Mouse (Mus musculus) liver, embryonic 14.5 days (tissue): ENCODE data around the gene Scn8a. TPM values are rescaled to one million over a fixed set of nuclear protein-coding genes. Genes with fewer than 3 reads are reported as not detected.
"Not testable (repeated sequence)": the region's sequence is repeated elsewhere in the genome, so short reads cannot be mapped to it uniquely, and the experiment has no call there.

ENCODE experiments used
- ATAC-seq: fragments of 200-750 bp; cut with Nextera tagmentation; 2 replicates; pipeline ENCODE4 v1.8.0; 2017; ENCODE audit warnings: moderate number of reproducible peaks, mild to moderate bottlenecking, moderate library complexity; ENCODE audit not compliant: insufficient read depth
- DNase-seq, 3 experiments: peaks; one replicate each; pipeline ENCODE4 v3.0.0-alpha.2; 2012 to 2013; ENCODE audit warnings: low read depth in 3 of 3, low spot score in 3 of 3
- H3K27ac ChIP-seq: fragments of 300-500 bp; sonication (generic); 2 replicates; pipeline ENCODE4 v1.5.1; 2014; ENCODE audit warnings: moderate library complexity, mild to moderate bottlenecking, control low read depth, inconsistent platforms
- H3K27me3 ChIP-seq: fragments of 300-500 bp; sonication (generic); 2 replicates; pipeline ENCODE4 v1.6.1; 2014; ENCODE audit warnings: mild to moderate bottlenecking, low read length, moderate library complexity; ENCODE audit not compliant: control insufficient read depth, insufficient read depth
- H3K36me3 ChIP-seq: fragments of 300-500 bp; sonication (generic); replicated peaks from 2 replicates; pipeline ENCODE4 v1.6.1; 2014; ENCODE audit warnings: low read depth; ENCODE audit not compliant: control insufficient read depth, insufficient read depth
- H3K4me1 ChIP-seq, 2 experiments: fragments of 200-500 bp in 1 of 2; fragments of 300-500 bp in 1 of 2; sonication (generic) in 1 of 2; replicated peaks; 2 replicates each; pipeline ENCODE4 v1.6.1; 2012 to 2014; ENCODE audit warnings: antibody characterized with exemption in 1 of 2, inconsistent platforms in 1 of 2, low read length in 1 of 2; ENCODE audit not compliant: control insufficient read depth in 2 of 2, insufficient read depth in 2 of 2
- H3K4me2 ChIP-seq: fragments of 300-500 bp; sonication (generic); 2 replicates; pipeline ENCODE4 v1.6.1; 2014; ENCODE audit warnings: low read depth, mild to moderate bottlenecking, control low read depth, moderate library complexity
- H3K4me3 ChIP-seq, 2 experiments: fragments of 200-500 bp in 1 of 2; fragments of 300-500 bp in 1 of 2; sonication (generic) in 1 of 2; 2 replicates each; pipeline ENCODE4 v1.5.1; 2012 to 2014; ENCODE audit warnings: low read depth in 2 of 2, low read length in 2 of 2, mild to moderate bottlenecking in 2 of 2, control low read depth in 1 of 2, inconsistent platforms in 1 of 2, moderate library complexity in 1 of 2; ENCODE audit not compliant: insufficient read depth in 1 of 2
- H3K9ac ChIP-seq: fragments of 300-500 bp; sonication (generic); replicated peaks from 2 replicates; pipeline ENCODE4 v1.6.1; 2014; ENCODE audit warnings: mild to moderate bottlenecking, control low read depth, moderate library complexity
- H3K9me3 ChIP-seq: fragments of 300-500 bp; sonication (generic); 2 replicates; pipeline ENCODE4 v1.6.1; 2016; ENCODE audit warnings: low read length, mixed read lengths; ENCODE audit not compliant: control insufficient read depth
- CTCF ChIP-seq: IDR thresholded peaks from 2 replicates; pipeline ENCODE4 v1.5.1; 2016; ENCODE audit warnings: antibody characterized with exemption, low read depth, control low read depth
- EP300 ChIP-seq: IDR thresholded peaks from 2 replicates; pipeline ENCODE4 v1.6.1; 2016; ENCODE audit warnings: antibody characterized with exemption, low read depth
- WGBS: fragments of 180-500 bp; shearing (Covaris S2); extraction: QIAGEN DNeasy Blood & Tissue Kit; methylation state at CpG from one replicate; pipeline ENCODE4 v1.1.7; 2014; ENCODE audit not compliant: insufficient replicate concordance; 5-methylcytosine and 5-hydroxymethylcytosine counted together
- polyA plus RNA-seq, 2 experiments: library from polyadenylated mRNA; depleted of rRNA in 1 of 2; stranded (reverse) in 1 of 2; unstranded in 1 of 2; fragments of >200 nt; fragmentation: Nextera tagmentation in 1 of 2; extraction: Ambion mirVana in 1 of 2; gene quantifications; 2 replicates each; pipeline versions ENCODE4 v1.2.1 to v1.2.3; 2012 to 2014

Gene Scn8a
- polyA plus RNA-seq (2012; rRNA removed) (0.13 and 0.21 TPM in 2 replicates), polyA plus RNA-seq (2014; fragmentation: Nextera tagmentation; extraction: Ambion mirVana) (0.41 TPM in 1 of 2 replicates, not detected in the other)

DNA sequence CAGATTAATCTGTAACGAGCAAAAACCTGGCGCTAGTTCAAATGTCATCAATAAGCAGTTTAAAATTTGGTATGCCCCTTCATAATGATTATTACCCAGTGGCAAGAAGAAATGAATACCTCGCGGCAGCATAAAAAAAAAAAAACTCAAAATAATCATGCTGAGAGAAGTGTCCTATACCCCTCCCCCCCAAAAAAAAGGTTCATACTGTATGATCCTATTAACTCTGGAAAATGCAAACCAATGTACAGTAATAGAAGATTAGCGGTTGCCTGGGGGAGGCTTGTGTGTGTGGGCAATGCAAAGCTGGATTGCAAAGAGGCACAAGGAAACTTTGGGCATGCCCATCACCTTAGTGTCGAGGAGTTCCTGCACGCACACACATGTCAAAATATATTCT, at the start of gene Scn8a:
Scn8a (plus strand) TSS at position 301 of the 400 bp plus-strand sequence.
- H3K27ac ChIP-seq: no peak within 1 kb of the TSS
- DNase-seq: no peak
- H3K9me3 ChIP-seq: no peaks in the 10 kb centered on the region
- H3K4me3 ChIP-seq: peak within 1 kb of the TSS in 1 of 2 experiments; percentile 33; a peak in 2 of 4 replicates
- no peak within 1 kb of the TSS for H3K9ac ChIP-seq
- H3K4me2 ChIP-seq: peak within 1 kb of the TSS; percentile 52
- H3K27me3 ChIP-seq: peaks cover 47% of the 10 kb centered on the region
- ATAC-seq: no peak
- 66% methylated on average over 7 of the region's 7 CpGs for WGBS
- no peaks in the 10 kb centered on the region for H3K36me3 ChIP-seq
- no peaks in the 10 kb centered on the region for H3K4me1 ChIP-seq
- TF ChIP-seq CTCF (no peak), EP300 (no peak)

GRCm38 (mm10) chr15:100821824-100822223, 47.8 kb upstream of the Scn8a start:
- no peak for TF ChIP-seq EP300
- TF ChIP-seq CTCF: peak; percentile 27
- no peak for ATAC-seq
- 44% methylated on average over 8 of the region's 8 CpGs for WGBS
- no peak overlapping the region for H3K4me3 ChIP-seq
- no peak overlapping the region for H3K4me2 ChIP-seq
- H3K27ac ChIP-seq: no peak overlapping the region
- H3K27me3 ChIP-seq: no peaks in the 10 kb centered on the region
- H3K9ac ChIP-seq: no peak overlapping the region
- no peaks in the 10 kb centered on the region for H3K9me3 ChIP-seq
- no peak for DNase-seq
- no peaks in the 10 kb centered on the region for H3K4me1 ChIP-seq
- no peaks in the 10 kb centered on the region for H3K36me3 ChIP-seq

DNA sequence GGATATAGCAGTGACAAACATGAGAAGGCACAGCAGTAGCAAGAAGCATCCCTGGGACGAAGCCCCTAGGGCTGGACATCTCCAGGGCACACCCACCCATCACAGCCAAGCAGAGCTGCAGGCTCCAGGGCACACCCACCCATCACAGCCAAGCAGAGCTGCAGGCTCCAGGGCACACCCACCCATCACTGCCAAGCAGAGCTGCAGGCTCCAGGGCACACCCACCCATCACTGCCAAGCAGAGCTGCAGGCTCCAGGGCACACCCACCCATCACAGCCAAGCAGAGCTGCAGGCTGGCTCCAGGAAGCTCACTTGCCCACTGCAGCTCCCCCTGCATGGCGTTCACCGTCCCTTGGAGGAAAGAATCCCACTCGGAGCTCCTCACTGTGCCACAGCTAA, 47.3 kb upstream of the Scn8a start:
- H3K36me3 ChIP-seq, DNase-seq, H3K4me1 ChIP-seq, H3K4me3 ChIP-seq, H3K27ac ChIP-seq, H3K9ac ChIP-seq, ATAC-seq, H3K4me2 ChIP-seq, H3K27me3 ChIP-seq, H3K9me3 ChIP-seq: not testable (repeated sequence)
- 46% methylated on average over 4 of the region's 4 CpGs for WGBS

DNA sequence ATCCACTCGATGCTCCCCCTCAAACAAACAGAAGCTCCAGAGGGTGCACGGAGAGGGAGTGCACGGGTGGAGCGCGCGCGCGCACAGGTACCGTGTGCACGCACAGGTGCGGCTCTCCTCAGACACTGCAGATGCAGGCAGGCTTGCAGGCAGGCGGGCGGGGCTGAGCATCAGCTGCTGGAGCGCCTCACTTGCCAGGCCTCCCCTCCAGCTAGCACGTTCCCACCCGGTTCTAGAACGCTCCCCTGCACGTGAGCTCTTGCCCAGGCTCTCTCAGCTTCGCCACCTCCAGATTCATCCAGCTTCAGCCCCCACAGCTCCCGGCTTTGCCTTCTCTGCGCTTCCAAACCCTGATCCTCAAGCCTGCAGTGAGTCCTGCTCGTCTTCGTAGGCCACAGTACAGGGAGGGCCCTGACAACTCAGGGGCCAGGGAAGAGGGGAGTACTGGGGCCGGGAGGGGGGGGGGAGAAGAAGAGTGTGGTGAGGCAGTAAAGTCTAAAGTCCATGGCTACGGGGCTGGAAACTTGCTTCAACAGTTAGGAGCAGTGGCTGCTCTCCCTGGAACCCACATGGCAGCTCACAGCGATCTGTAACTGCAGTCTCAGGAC, 44.3 kb upstream of the Scn8a start:
- H3K9ac ChIP-seq: no peak overlapping the region
- H3K9me3 ChIP-seq: no peaks in the 10 kb centered on the region
- H3K4me2 ChIP-seq: no peak overlapping the region
- TF ChIP-seq EP300: no peak
- no peak for TF ChIP-seq CTCF
- H3K4me1 ChIP-seq: no peaks in the 10 kb centered on the region
- ATAC-seq: no peak
- WGBS: 14% methylated on average over 26 of the region's 26 CpGs
- no peaks in the 10 kb centered on the region for H3K27me3 ChIP-seq
- H3K4me3 ChIP-seq: no peak overlapping the region
- H3K27ac ChIP-seq: no peak overlapping the region
- H3K36me3 ChIP-seq: no peaks in the 10 kb centered on the region
- no peak for DNase-seq

- H3K36me3 ChIP-seq: no peaks in the 10 kb centered on the region
- TF ChIP-seq EP300: no peak
- no peak for TF ChIP-seq CTCF
- H3K4me3 ChIP-seq: no peak overlapping the region
- DNase-seq (no peak), ATAC-seq (no peak)
- no peaks in the 10 kb centered on the region for H3K27me3 ChIP-seq
- WGBS: 72% methylated on average over 8 of the region's 8 CpGs
- H3K4me1 ChIP-seq: no peaks in the 10 kb centered on the region
- H3K9me3 ChIP-seq: no peaks in the 10 kb centered on the region
- no peak overlapping the region for H3K4me2 ChIP-seq
- H3K27ac ChIP-seq: no peak overlapping the region
- H3K9ac ChIP-seq: no peak overlapping the region
Observed at GRCm38 (mm10) chr15:100826076-100826475, 43.6 kb upstream of the Scn8a start.
